Mouse (Mus musculus) layer of hippocampus, postnatal 25 days (tissue): ENCODE measurements at regions not wholly inside any gene's neighbourhood (a gene's known extent, or its start where the extent isn't known, plus 50 kb on each side); places are given as distances from the start of the nearest gene placed in this dataset.
"Not testable (repeated sequence)": the region's sequence is repeated elsewhere in the genome, so short reads cannot be mapped to it uniquely, and the experiment has no call there.

Experiments
- DNase-seq, 2 experiments: peaks; one replicate each; pipeline ENCODE4 v3.0.0; 2022; ENCODE audit warnings: mixed read lengths in 2 of 2, low spot score in 1 of 2; ENCODE audit errors: extremely low spot score in 1 of 2

DNA sequence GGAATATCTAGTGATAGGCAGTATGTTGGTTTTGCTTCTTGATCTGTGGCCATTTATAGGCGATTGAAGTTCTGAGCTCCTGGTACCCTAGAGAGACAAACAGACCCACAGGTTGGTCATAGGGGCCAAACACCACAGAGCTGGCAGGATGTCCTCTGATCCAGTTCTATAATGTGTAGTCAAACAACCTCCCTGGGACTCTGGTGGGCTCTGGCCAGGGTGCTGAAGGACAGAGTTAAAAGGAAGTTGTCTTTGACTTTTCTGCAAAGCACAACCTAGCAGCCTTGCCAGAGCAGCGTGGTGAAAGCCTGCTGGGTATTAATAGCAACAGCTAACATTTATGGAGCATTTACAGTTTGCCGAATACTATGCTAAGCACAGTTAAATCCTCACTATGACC, 337.1 kb downstream of the Fut8 start:
- DNase-seq: no peak

DNA sequence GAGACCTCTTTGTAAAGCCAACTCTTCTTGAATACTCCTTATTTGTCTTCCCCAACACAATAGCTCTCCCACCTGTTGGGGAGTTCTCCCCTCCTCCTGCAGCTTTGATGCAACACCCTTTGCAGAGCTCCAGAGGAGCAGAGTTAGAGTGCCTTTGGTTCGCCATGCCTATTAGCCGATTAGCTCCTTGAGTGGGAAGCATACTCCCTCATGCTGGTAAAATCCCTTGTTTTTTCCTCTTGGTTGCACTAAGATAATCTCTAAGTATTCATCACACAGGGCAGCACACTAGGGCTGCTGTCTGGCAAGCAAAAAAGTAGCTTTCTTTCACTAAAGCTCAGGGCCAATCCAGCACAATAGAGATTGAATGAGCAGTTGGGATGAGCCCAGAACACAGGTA, 350.4 kb downstream of the Fut8 start:
- DNase-seq: no peak

DNA sequence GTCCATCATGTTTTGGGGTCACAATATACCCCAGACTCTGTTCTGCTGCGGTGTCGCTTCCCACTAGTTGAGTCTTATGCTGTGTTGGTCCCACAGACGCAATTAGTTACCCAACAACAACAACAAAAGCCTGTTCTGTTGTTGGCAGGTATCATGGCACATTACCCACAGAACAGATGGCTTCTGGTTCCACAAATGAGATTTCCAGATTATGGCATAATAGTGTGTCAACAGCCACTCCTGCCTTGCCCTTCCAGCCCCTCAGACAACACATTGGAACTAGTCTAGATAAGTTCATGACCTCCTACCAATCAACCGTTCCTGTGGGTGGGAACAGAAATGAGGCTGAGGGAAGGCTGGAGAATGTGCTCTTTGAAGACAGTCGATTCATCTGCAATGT, 351.5 kb downstream of the Fut8 start:
- DNase-seq: no peak

DNA sequence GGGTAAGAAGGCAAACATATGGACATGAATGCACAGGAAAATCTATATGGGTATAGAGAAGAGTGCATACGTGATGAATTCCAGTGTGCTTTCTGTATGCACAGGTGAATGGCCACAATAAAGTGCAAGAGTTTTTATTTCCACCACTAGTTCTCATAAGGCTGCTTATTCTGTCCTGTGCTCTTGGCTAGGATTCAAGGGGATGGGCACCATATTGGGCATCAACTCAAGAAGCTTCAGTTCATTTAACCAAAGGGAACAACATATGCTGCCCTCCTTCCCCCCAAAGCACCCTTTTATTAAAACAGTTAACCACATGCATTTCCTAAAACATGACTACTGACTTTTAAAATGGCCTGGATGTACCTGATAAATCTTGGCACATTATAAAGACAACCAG, 356.2 kb downstream of the Fut8 start:
- DNase-seq: no peak

DNA sequence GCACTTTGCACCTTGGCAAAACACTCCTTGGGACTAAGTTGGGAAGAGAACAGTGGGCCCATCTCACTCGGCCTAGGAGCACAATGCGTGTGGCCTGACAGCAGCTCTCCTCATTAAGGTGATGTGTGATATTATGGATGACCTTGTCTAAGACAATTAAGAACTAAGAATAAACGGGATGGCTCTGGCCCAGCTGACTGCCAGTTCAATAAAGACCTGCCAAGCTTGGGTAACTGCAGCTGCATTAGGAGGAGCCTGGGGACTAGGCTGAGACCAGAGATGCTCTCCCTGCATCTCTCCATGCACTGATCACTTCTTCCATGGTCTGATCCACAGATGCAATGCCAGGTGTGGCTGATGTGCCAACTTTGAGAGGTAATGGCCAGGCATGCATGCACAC, 356.7 kb downstream of the Fut8 start:
- no peak for DNase-seq

DNA sequence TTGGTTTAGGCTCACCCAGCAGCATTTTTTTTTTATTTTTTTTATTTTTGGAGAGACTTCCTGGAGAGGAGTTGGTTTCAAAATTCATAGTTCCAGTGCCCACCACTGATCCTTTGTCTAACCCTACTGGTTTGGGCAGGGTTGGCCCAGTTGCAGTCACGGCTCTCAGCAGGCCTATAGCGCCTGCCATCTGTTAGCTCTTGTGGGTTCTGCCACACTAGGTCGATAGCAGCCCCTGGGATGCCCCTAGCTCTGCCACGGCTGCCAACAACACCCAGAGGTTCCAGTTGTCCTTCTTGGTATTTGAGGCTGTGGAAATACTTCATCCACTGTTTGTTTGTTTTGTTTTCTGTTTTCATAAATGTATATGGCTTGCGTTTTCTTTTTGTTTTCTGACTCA, 357.9 kb downstream of the Fut8 start:
- DNase-seq: no peak

DNA sequence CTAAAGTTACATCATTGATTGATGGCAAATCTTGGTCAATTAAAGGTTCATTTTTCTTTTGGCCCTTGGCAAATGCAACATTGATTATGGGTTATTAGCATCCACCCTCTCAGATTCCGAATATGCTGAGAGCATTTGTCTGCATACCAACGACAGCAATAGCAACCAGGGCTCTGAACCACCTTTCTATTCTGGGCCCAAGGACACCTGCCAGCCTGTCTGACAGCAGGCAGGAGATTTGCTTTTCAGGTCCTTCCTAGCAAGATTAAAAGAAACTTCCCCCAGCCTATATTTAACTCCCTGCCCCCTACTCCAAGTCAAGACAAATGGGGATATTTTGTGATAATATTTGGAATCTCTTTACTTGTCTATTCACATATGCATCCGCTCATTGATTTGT, 358.8 kb downstream of the Fut8 start:
- DNase-seq: no peak

DNA sequence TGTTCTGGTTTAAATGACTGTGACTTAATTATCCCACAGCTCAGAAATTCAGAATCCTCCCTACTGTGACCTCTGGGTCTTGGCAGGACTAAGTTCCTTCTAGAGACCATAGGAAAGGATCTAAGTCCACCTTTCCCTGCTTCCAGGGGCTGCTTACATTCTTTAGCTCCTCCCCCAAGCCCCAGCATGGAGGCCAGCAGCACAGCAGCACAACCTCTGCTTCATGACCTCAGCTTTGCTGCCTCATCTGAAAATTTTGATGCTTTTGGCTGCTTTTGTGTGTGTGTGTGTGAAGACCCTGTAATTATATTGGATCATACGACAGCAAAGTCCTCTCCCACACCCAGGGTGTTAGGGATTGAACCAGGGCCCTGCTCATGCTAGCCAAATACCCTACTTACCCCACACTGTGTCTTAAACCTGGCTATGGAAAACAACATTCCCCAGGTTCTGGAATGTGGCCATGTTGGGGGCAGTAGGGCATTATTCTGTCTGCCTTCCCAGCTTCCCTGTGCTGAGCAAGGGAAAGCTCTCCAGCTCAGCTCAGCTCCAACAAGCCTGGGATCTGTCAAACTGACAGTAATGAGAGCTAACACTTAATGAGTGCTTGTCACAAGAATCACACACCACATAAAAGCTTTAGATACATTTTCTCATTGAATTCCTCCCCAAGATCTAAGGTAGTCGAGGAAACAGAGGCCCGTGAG, 359.9 kb downstream of the Fut8 start:
- no peak for DNase-seq

DNA sequence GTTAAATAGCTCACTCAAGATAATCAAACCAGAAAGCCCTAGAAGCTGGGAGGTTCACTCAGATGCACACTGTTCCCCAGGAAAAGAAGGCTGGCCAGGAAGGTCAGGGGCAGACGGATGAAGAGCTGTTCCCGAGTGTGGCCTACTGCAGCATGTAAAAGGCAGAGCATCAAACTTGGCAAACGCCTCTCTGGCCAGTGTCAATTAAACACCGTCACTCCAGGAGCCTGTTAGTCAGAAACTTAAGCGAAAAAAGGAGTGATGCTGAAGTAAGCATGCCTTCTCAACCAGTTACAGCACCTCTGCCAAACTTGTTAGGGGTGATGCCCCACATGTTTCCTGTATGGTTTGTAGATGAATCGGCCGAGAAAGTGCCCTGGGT, 360.4 kb downstream of the Fut8 start:
- no peak for DNase-seq

DNA sequence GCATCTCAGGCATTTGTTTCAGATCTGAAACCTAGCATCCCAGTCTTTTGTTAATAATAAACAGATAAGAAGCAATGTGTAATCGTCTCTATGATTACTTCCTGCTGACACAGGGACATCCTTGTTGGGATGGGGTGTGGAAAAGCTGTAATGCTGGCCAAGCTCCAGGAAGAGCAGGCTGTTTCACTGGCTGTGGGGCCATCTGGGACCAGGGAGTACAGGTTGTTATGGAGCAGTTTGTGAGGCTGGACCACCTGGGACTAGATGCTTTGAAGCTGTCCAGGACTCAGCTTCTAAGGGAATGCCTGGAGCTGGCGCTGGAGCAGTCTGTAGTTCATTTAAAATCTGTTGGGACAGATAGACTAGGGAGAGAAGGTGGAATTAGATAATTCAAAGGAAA, 361.5 kb downstream of the Fut8 start:
- no peak for DNase-seq

DNA sequence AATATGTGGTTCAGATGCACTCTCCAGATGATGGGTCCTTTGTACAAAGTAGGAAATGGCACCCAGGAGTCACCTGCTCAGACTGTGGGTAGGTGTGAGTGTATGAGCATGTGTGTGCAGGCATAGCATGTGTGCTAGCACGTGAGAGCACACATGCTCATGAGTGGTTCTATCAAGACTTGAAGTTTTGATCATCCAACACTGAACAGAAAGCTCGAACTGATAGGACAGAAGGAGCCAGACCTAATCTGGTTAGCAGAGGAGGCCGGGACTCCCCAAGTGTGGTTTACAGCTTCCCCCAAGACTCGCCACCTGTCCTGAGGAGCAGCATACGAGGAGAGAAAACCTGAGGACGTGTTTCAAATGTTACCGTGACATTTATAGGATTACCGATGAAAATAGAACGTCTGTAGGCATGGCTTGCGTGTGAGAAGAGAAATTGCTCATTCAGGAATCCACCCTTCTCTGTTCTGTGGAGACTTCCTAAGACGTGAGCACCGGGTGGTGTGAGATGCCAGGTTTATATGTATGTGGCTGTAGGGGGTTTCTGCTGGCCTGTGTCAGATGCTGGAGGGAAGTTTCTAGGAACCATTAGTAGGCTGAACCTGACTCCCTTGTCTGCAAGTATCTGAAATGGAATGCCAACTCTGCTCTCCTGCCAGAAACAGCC, 366.0 kb downstream of the Fut8 start:
- no peak for DNase-seq

DNA sequence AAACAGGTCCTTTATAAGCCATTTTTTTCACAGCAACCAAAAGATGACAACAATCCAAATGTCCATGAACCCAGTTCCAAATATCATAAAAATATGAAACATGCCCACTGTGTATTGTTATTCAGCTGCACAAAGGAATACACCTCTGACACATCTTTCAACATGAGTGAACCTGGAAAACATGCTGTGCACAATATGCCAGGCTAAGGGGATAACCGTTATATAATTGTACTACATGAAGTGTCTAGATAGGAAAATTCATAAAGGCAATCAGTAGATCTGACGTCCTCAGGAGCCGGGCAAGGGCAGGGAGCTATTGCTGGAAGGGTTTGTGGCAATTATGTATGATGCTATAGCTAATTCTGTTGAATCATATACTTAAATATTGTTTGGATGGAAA, 379.6 kb downstream of the Fut8 start:
- no peak for DNase-seq

DNA sequence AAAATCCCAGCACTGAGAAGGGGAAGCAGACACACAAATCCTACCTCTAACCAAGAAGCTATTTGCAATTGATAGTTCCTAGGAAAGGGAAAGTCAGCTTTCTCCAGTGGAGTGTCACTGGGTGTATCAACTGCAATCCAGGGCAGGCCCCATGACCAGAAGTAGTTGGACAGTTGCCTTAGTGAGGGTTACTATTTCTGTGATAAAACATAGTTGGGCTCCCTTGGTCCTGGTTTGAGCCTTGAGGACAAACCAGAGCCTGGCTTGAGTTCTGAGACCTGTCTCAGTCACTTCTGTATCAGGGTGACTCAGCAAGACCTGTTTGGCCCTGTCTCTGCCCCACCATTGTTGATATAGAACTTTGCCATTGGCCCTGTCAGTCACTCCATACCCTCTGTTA, 384.3 kb downstream of the Fut8 start:
- DNase-seq: no peak

DNA sequence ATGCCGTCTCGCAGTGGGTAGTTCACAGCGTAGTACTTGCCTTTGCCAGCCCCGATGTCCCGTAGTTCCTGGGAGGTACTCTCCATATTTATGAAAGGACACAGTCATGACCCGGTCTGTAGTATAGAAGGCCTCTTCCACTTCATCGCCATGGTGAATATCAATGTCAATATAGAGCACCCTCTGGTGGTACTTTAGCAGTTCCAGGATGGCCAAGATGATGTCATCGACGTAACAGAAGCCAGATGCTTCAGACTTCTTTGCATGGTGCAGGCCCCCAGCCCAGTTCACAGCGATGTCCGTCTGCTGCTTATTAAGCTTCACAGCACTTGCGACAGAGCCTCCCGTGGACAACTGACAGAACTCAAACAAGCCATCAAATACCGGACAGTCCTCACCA, 386.4 kb downstream of the Fut8 start:
- DNase-seq: not testable (repeated sequence)

DNA sequence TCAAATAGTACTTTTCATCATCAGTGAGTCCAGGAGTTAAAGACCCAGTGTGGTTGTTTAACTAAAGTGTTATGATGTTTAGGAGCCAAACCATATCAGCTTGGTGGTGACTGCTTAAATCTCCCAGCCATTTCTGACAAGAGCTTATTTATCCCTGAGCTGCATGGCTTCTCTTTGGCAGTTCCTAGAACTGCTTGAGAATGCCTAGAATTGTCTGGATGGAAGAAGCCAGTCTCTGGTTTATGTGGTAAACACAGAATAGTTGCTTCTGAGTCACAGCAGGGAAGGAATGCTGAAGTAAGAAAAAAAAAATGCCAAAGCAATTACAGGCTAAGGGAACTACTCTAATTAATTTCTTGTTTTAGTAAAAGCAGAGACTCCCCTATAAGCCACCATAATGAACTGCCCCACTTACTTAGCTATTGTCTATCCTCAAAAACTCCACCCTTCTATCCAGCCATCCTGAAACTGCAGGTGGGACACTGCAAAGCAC, 390.5 kb downstream of the Fut8 start:
- DNase-seq: no peak

DNA sequence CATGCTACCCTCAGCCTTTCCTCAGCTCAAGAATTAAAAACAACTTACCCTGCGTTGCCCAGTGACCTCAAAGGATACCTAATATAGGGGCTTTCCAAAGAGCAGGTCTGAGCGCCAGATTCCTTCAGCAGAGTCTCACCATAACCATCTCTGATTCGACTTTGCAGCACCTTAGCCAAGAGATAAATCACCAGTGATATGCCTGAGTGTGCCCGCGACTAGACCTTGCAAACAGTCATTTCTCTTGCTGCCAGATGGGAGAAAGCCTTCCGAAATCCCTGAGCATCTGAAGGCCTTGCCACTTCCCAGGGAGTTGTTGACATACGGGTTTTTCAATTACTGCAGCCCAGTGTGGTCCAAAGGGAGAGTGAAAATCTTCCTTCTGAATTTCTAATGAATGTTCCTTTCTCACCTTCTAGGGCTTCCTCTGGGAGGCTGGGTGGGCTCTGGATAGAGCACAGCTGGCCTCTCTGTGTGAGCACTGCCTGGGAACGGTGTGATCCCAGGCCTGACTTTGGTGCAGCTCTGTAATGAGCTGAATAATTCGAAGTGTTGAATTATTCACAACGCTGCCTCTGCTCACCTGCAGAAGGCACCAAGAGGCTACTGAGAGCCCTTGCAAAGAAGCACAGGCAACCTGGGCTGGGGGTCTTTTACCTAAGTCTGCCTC, 396.2 kb downstream of the Fut8 start:
- DNase-seq: no peak

DNA sequence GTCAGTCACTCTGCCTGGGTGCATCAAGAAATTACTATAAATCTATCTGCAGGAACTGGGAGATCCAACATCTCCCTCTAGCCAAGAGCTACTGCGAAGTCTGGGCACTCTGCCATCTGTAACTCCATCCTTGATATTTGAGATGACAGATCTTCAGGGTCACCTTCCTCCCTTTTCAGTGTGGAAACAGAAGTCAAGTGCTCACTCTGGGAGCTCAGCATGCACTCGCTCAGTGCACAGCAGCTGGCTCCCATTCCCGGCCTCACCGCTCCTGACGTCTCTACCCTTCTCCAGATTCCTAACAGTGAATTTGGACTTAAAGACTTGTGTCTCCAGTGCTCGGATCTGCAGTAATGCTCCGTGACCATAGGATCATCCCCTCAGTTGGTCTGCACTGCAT, 400.3 kb downstream of the Fut8 start:
- DNase-seq: no peak

DNA sequence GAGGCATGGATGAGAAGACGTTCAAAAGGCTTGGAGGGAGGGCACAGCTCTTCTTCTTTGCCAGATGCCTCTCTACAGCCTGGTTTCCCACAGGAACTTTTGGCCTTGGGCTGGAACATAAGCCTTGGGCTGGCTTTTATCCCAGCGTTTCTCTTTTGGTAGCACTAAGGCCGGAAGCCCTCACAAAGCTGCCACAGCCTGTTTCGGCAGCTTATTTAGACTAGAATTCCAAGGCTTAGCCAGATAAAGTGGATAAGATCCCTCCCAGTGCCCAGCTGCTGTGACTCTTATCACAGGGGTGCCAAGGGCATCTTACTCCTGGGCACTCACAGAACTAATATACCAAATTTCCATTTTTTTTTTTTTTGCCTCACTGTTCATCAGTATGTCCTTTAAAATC, 404.4 kb downstream of the Fut8 start:
- DNase-seq: no peak

DNA sequence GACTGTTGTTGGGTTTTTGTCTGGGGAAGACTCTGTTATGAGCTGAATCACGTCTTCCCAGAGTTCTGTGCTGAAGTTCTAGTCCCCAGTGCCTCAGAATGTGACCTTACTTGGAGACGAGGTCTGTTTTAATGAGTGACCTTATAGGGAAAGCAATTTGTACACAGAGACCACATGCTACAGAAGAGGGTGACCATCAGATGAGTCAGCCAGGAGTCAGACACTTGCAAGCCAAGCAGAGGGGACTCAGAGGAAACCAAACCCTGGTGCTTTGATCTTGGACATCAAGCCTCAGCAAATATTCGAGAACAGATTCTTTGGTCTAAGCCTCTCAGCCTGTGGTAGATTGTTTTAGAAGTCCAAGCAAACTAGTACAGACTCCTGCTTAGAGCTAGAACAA, 409.9 kb downstream of the Fut8 start:
- DNase-seq: no peak

DNA sequence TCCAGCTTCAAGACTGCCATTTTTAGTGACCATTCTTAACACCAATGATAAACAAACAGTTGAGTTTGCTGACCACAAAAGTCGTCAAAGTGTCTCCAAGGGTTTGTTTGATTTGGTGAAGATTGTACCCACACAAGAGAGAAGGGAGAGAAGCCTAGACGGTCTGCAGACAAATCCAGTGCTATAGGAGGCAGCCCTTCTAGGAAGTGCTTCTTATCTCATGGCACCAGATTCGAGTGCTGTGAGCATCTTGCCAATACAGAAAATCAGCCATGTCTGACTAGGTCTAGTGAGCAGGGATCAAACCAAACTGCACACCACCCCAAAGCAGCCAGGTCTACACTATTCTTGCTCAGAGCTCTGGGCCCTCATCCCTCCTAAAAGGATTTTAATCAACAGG, 416.4 kb downstream of the Fut8 start:
- DNase-seq: no peak

DNA sequence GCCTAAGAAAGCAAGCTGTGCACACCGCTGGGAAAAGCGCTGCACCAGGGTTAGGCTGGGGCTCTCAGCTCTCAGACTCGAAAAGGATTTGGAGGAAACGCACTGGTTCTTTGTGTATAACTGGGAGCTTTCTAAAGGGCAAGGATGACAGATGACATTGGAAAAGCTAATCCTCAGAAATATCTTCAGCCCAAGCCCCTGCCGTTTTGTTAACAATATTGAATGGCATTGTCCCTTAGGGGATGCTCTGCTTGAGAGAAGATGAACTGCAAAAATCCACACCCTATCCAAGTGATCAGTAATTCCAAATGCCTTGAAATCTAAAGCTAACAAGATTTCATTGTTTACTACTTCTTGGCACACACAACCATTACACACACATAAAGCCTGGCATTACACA, 419.1 kb downstream of the Fut8 start:
- DNase-seq: no peak

DNA sequence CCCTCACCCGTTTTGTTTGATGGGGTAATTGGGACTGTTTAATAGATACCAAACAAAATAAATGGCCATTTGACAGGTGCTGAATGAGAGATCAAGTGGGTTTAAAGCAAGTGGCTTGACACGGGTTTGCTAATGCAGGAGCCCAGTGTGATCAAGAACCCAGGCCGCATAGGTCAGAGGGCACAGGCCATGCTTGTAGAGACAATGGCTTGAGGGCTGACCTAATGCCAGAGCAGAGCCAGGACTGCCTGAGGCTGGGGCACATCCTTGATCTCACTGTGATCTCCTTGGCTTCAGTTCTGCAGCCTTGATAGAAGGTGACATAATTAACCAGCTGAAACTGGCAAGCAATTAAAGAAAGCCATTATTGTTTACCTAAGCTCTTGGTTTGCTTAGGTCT, 420.0 kb downstream of the Fut8 start:
- DNase-seq: no peak
